Mouse (Mus musculus) WW6 (cell line): ENCODE data around the gene Prrg3.
A peak's percentile ranks its signal among the peaks of the same experiment; 100 is the strongest.
"Not testable (repeated sequence)": the region's sequence is repeated elsewhere in the genome, so short reads cannot be mapped to it uniquely, and the experiment has no call there.

Experiments used
- DNase-seq: peaks from one replicate; pipeline ENCODE4 v3.0.0-alpha.2; 2013; ENCODE audit warnings: low read depth, low spot score

Prrg3 gene

GRCm38 (mm10) chrX:71962073-71963051, at the start of gene Prrg3:
Gene Prrg3, plus strand, starts transcription at chrX:71962624.
- no peak for DNase-seq

- DNase-seq, result peak; percentile 4
These were observed 15.8 kb upstream of the Prrg3 start for GRCm38 (mm10) chrX:71946631-71947030.

- no peak for DNase-seq
These were observed 4.1 kb upstream of the Prrg3 start for GRCm38 (mm10) chrX:71958366-71958765.

GRCm38 (mm10) chrX:71963275-71963912, 970 bp downstream of the Prrg3 start:
- no peak for DNase-seq

- DNase-seq, result no peak
These were observed 5.8 kb downstream of the Prrg3 start for GRCm38 (mm10) chrX:71968216-71968615.

- DNase-seq, result no peak
These were observed 6.4 kb downstream of the Prrg3 start for GRCm38 (mm10) chrX:71968816-71969215.

- DNase-seq, result no peak
These were observed 8.9 kb downstream of the Prrg3 start for GRCm38 (mm10) chrX:71971325-71971724.

- DNase-seq, result no peak
These were observed 10.3 kb downstream of the Prrg3 start, which contains the start of gene Fate1 for GRCm38 (mm10) chrX:71972686-71973085. Gene Fate1, plus strand, starts transcription at chrX:71972986.

- not testable (repeated sequence) for DNase-seq
These were observed 15.3 kb downstream of the Prrg3 start for GRCm38 (mm10) chrX:71977681-71978080.

- DNase-seq, result no peak
These were observed 18.0 kb downstream of the Prrg3 start for GRCm38 (mm10) chrX:71980443-71980842.

- DNase-seq, result no peak
These were observed 18.9 kb downstream of the Prrg3 start for GRCm38 (mm10) chrX:71981322-71981721.

- no peak for DNase-seq
These were observed 20.8 kb downstream of the Prrg3 start for GRCm38 (mm10) chrX:71983205-71983604.

- DNase-seq, result no peak
These were observed 21.4 kb downstream of the Prrg3 start for GRCm38 (mm10) chrX:71983775-71984174.

GRCm38 (mm10) chrX:71991549-71991948, 29.1 kb downstream of the Prrg3 start, which contains the start of gene Cnga2:
Gene Cnga2, plus strand, starts transcription at chrX:71991849.
- DNase-seq, result no peak

- DNase-seq, result no peak
These were observed 33.5 kb downstream of the Prrg3 start for GRCm38 (mm10) chrX:71995972-71996371.

GRCm38 (mm10) chrX:72009930-72010329, 47.5 kb downstream of the Prrg3 start:
- DNase-seq, result no peak

- DNase-seq, result no peak
These were observed 49.8 kb downstream of the Prrg3 start for GRCm38 (mm10) chrX:72012236-72012635.

GRCm38 (mm10) chrX:72012804-72013203, 50.4 kb downstream of the Prrg3 start:
- no peak for DNase-seq

GRCm38 (mm10) chrX:72022241-72022640, 59.8 kb downstream of the Prrg3 start:
- DNase-seq, result no peak
